Mouse (Mus musculus): ENCODE measurements around the gene St8sia1.

St8sia1 gene

GRCm38 (mm10) chr6:142869715-142870422 lies 94.4 kb downstream of the St8sia1 start:
- in situ Hi-C loops (cut with MboI, MseI) = loop anchor here (5.0 kb wide), 1 partner anchor 82 kb away; no protein-coding TSS in a partner anchor

GRCm38 (mm10) chr6:142867471-142868055 lies 96.7 kb downstream of the St8sia1 start:
- in situ Hi-C loops (cut with MboI, MseI) = no loop called here

GRCm38 (mm10) chr6:142867023-142867422 lies 97.2 kb downstream of the St8sia1 start:
- in situ Hi-C loops (cut with MboI, MseI) = no loop called here

- in situ Hi-C loops (cut with MboI, MseI) = no loop called here
Observed at GRCm38 (mm10) chr6:142865199-142865598, 99.1 kb downstream of the St8sia1 start.

- in situ Hi-C loops (cut with MboI, MseI) = loop anchor here (5.0 kb wide), 1 partner anchor 37 kb away; no protein-coding TSS in a partner anchor
Observed at GRCm38 (mm10) chr6:142863881-142864280, 100.4 kb downstream of the St8sia1 start.

- in situ Hi-C loops (cut with MboI, MseI) = loop anchor here (5.0 kb wide), 1 partner anchor 35 kb away; no protein-coding TSS in a partner anchor
Observed at GRCm38 (mm10) chr6:142862265-142862664, 102.0 kb downstream of the St8sia1 start.

- in situ Hi-C loops (cut with MboI, MseI) = loop anchor here (5.0 kb wide), 1 partner anchor 33 kb away; no protein-coding TSS in a partner anchor
Observed at GRCm38 (mm10) chr6:142860396-142860795, 103.9 kb downstream of the St8sia1 start.

- in situ Hi-C loops (cut with MboI, MseI) = loop anchor here (5.0 kb wide), 1 partner anchor 33 kb away; no protein-coding TSS in a partner anchor
Observed at GRCm38 (mm10) chr6:142859946-142860345, 104.3 kb downstream of the St8sia1 start.

- in situ Hi-C loops (cut with MboI, MseI) = no loop called here
Observed at GRCm38 (mm10) chr6:142858937-142859336, 105.3 kb downstream of the St8sia1 start.

- in situ Hi-C loops (cut with MboI, MseI) = no loop called here
Observed at GRCm38 (mm10) chr6:142856258-142856874, 107.9 kb downstream of the St8sia1 start.

GRCm38 (mm10) chr6:142855761-142856160 lies 108.5 kb downstream of the St8sia1 start:
- in situ Hi-C loops (cut with MboI, MseI) = no loop called here

- in situ Hi-C loops (cut with MboI, MseI) = no loop called here
Observed at GRCm38 (mm10) chr6:142852419-142853377, 111.6 kb downstream of the St8sia1 start.

GRCm38 (mm10) chr6:142850436-142850835 lies 113.8 kb downstream of the St8sia1 start:
- in situ Hi-C loops (cut with MboI, MseI) = no loop called here

GRCm38 (mm10) chr6:142849326-142849725 lies 114.9 kb downstream of the St8sia1 start:
- in situ Hi-C loops (cut with MboI, MseI) = no loop called here

- in situ Hi-C loops (cut with MboI, MseI) = no loop called here
Observed at GRCm38 (mm10) chr6:142847914-142848674, 116.2 kb downstream of the St8sia1 start.

- in situ Hi-C loops (cut with MboI, MseI) = no loop called here
Observed at GRCm38 (mm10) chr6:142846855-142847254, 117.4 kb downstream of the St8sia1 start.

- in situ Hi-C loops (cut with MboI, MseI) = no loop called here
Observed at GRCm38 (mm10) chr6:142845066-142845465, 119.2 kb downstream of the St8sia1 start.

GRCm38 (mm10) chr6:142844061-142844460 lies 120.2 kb downstream of the St8sia1 start:
- in situ Hi-C loops (cut with MboI, MseI) = no loop called here

GRCm38 (mm10) chr6:142838501-142838900 lies 125.8 kb downstream of the St8sia1 start:
- in situ Hi-C loops (cut with MboI, MseI) = no loop called here

- in situ Hi-C loops (cut with MboI, MseI) = no loop called here
Observed at GRCm38 (mm10) chr6:142837326-142837725, 126.9 kb downstream of the St8sia1 start.

GRCm38 (mm10) chr6:142835726-142836125 lies 128.5 kb downstream of the St8sia1 start:
- in situ Hi-C loops (cut with MboI, MseI) = no loop called here

All from T-helper 1 cell (primary cell).